Mouse (Mus musculus) heart, postnatal 10 days (tissue): ENCODE data around the gene Flrt1. TPM values are rescaled to one million over a fixed set of nuclear protein-coding genes. Genes with fewer than 3 reads are reported as not detected.
"Not testable (repeated sequence)": the region's sequence is repeated elsewhere in the genome, so short reads cannot be mapped to it uniquely, and the experiment has no call there.

ENCODE experiments used
- DNase-seq, 2 experiments: peaks; one replicate each; pipeline ENCODE4 v3.0.0; 2021
- intact Hi-C: fragments of 180-260 bp; cut with DNase I; formaldehyde crosslinking; loops from one replicate; pipeline ENCODE4 v1.15.1; 2025
- total RNA-seq, 2 experiments: library from RNA; stranded (reverse); gene quantifications; 2 replicates each; pipeline ENCODE4 v1.2.3; 2021

Flrt1 gene
- total RNA-seq, 2 experiments from 2014 or later = 1.2 to 1.3 TPM

- DNase-seq = no peak
- intact Hi-C loops = no loop called here
These were observed 1.0 kb upstream of the Flrt1 start for GRCm38 (mm10) chr19:7106566-7106965.

- intact Hi-C loops = loop anchor here (2.0 kb wide), 1 partner anchor 35 kb away; no protein-coding TSS in a partner anchor
- peak; percentile 59 to 61 for DNase-seq
These were observed 1.5 kb downstream of the Flrt1 start for GRCm38 (mm10) chr19:7103993-7104401.

GRCm38 (mm10) chr19:7103349-7103992, 2.1 kb downstream of the Flrt1 start:
- DNase-seq = peak; percentile 64 to 67
- intact Hi-C loops = no loop called here

- no peak for DNase-seq
- intact Hi-C loops = no loop called here
These were observed 3.5 kb downstream of the Flrt1 start for GRCm38 (mm10) chr19:7102039-7102438.

- no peak for DNase-seq
- intact Hi-C loops = no loop called here
These were observed 5.8 kb downstream of the Flrt1 start for GRCm38 (mm10) chr19:7099620-7100155.

GRCm38 (mm10) chr19:7092756-7093155, 12.8 kb downstream of the Flrt1 start:
- no peak for DNase-seq
- intact Hi-C loops = no loop called here

GRCm38 (mm10) chr19:7091448-7092050, 14.0 kb downstream of the Flrt1 start:
- intact Hi-C loops = no loop called here
- no peak for DNase-seq

GRCm38 (mm10) chr19:7090369-7091064, 15.0 kb downstream of the Flrt1 start:
- DNase-seq = no peak
- intact Hi-C loops = no loop called here

- no peak for DNase-seq
- intact Hi-C loops = no loop called here
These were observed 15.7 kb downstream of the Flrt1 start for GRCm38 (mm10) chr19:7089842-7090251.

GRCm38 (mm10) chr19:7089050-7089449, 16.5 kb downstream of the Flrt1 start:
- intact Hi-C loops = no loop called here
- peak; percentile 66 to 71 for DNase-seq

- intact Hi-C loops = no loop called here
- no peak for DNase-seq
These were observed 17.0 kb downstream of the Flrt1 start for GRCm38 (mm10) chr19:7088558-7088957.

- DNase-seq = no peak
- intact Hi-C loops = no loop called here
These were observed 20.8 kb downstream of the Flrt1 start for GRCm38 (mm10) chr19:7084734-7085133.

GRCm38 (mm10) chr19:7083035-7083794, 22.3 kb downstream of the Flrt1 start:
- intact Hi-C loops = no loop called here
- DNase-seq = no peak

GRCm38 (mm10) chr19:7081516-7082266, 23.8 kb downstream of the Flrt1 start:
- no peak for DNase-seq

GRCm38 (mm10) chr19:7078271-7078670, 27.3 kb downstream of the Flrt1 start:
- no peak for DNase-seq
- intact Hi-C loops = no loop called here

More at GRCm38 (mm10) chr19:7081516-7082266, 23.8 kb downstream of the Flrt1 start:
- intact Hi-C loops = no loop called here

GRCm38 (mm10) chr19:7077666-7078065, 27.9 kb downstream of the Flrt1 start:
- intact Hi-C loops = no loop called here
- DNase-seq = no peak

GRCm38 (mm10) chr19:7075336-7075735, 30.2 kb downstream of the Flrt1 start:
- intact Hi-C loops, DNase-seq: not testable (repeated sequence)

- DNase-seq = no peak
- intact Hi-C loops = no loop called here
These were observed 31.3 kb downstream of the Flrt1 start for GRCm38 (mm10) chr19:7073997-7074781.

- no peak for DNase-seq
These were observed 33.3 kb downstream of the Flrt1 start for GRCm38 (mm10) chr19:7072221-7072620.

More at GRCm38 (mm10) chr19:7072221-7072620, 33.3 kb downstream of the Flrt1 start:
- intact Hi-C loops = no loop called here
